Mouse (Mus musculus): ENCODE results near the gene Eno3.
A peak's percentile ranks its signal among the peaks of the same experiment; 100 is the strongest.

Gene Eno3

GRCm38 (mm10) chr11:70652029-70652883, 4.7 kb upstream of the Eno3 start:
- Histone ChIP-seq H3K27me3 (ENCODE audit: insufficient read depth, low read length) (no peaks in the 10 kb centered on the region; the same call in 1 of the 2 replicates), H3K4me1 (replicated peaks; ENCODE audit: low read depth, low read length) (peaks cover 66% of the 10 kb centered on the region), H3K9me3 (ENCODE audit: low read length) (peaks cover 50% of the 10 kb centered on the region), H3K4me3 (replicated peaks; ENCODE audit: low read length) (peak overlapping the region; percentile 99), H3K36me3 (ENCODE audit: insufficient read depth, low read length) (peaks cover 57% of the 10 kb centered on the region)
- TF ChIP-seq NANOG (IDR thresholded peaks at IDR 0.05; ENCODE audit: borderline replicate concordance, low read length): no peak
- TF ChIP-seq POU5F1 (IDR thresholded peaks at IDR 0.05; ENCODE audit: borderline replicate concordance, low read length): no peak
- TF ChIP-seq CTCF (conservative IDR thresholded peaks at IDR 0.05; ENCODE audit: low read length): no peak

GRCm38 (mm10) chr11:70652884-70653344, 4.1 kb upstream of the Eno3 start:
- Histone ChIP-seq H3K36me3 (ENCODE audit: insufficient read depth, low read length) (peaks cover 57% of the 10 kb centered on the region), H3K4me3 (replicated peaks; ENCODE audit: low read length) (peak overlapping the region; percentile 99), H3K27me3 (ENCODE audit: insufficient read depth, low read length) (peaks cover 3% of the 10 kb centered on the region; the same call in 1 of the 2 replicates), H3K9me3 (ENCODE audit: low read length) (peaks cover 50% of the 10 kb centered on the region), H3K4me1 (replicated peaks; ENCODE audit: low read depth, low read length) (peaks cover 70% of the 10 kb centered on the region)
- TF ChIP-seq CTCF (conservative IDR thresholded peaks at IDR 0.05; ENCODE audit: low read length): no peak
- TF ChIP-seq NANOG (IDR thresholded peaks at IDR 0.05; ENCODE audit: borderline replicate concordance, low read length): no peak

- H3K4me1 ChIP-seq (replicated peaks; ENCODE audit: low read depth, low read length): peaks cover 70% of the 10 kb centered on the region
- peaks cover 52% of the 10 kb centered on the region for H3K36me3 ChIP-seq (ENCODE audit: insufficient read depth, low read length)
- H3K4me3 ChIP-seq (replicated peaks; ENCODE audit: low read length): peak overlapping the region; percentile 99
- peaks cover 50% of the 10 kb centered on the region for H3K9me3 ChIP-seq (ENCODE audit: low read length)
- TF ChIP-seq POU5F1 (IDR thresholded peaks at IDR 0.05; ENCODE audit: borderline replicate concordance, low read length) (no peak), CTCF (conservative IDR thresholded peaks at IDR 0.05; ENCODE audit: low read length) (no peak), NANOG (IDR thresholded peaks at IDR 0.05; ENCODE audit: borderline replicate concordance, low read length) (no peak)
- H3K27me3 ChIP-seq (ENCODE audit: insufficient read depth, low read length): peaks cover 5% of the 10 kb centered on the region; the same call in 1 of the 2 replicates
Observed at GRCm38 (mm10) chr11:70653345-70654197, 3.4 kb upstream of the Eno3 start.

GRCm38 (mm10) chr11:70654198-70654922, 2.6 kb upstream of the Eno3 start, which contains the start of gene Pfn1:
TSS of gene Pfn1 (minus strand) at chr11:70654644.
- Histone ChIP-seq H3K27me3 (ENCODE audit: insufficient read depth, low read length) (peaks cover 5% of the 10 kb centered on the region; the same call in 1 of the 2 replicates), H3K36me3 (ENCODE audit: insufficient read depth, low read length) (peaks cover 44% of the 10 kb centered on the region), H3K4me1 (replicated peaks; ENCODE audit: low read depth, low read length) (peaks cover 70% of the 10 kb centered on the region), H3K9me3 (ENCODE audit: low read length) (peaks cover 44% of the 10 kb centered on the region), H3K4me3 (replicated peaks; ENCODE audit: low read length) (peak within 1 kb of the TSS; percentile 99)
- TF ChIP-seq NANOG (IDR thresholded peaks at IDR 0.05; ENCODE audit: borderline replicate concordance, low read length) (no peak), POU5F1 (IDR thresholded peaks at IDR 0.05; ENCODE audit: borderline replicate concordance, low read length) (no peak), CTCF (conservative IDR thresholded peaks at IDR 0.05; ENCODE audit: low read length) (no peak)

- Histone ChIP-seq H3K9me3 (ENCODE audit: low read length) (peaks cover 37% of the 10 kb centered on the region), H3K27me3 (ENCODE audit: insufficient read depth, low read length) (peaks cover 5% of the 10 kb centered on the region; the same call in 1 of the 2 replicates), H3K36me3 (ENCODE audit: insufficient read depth, low read length) (peaks cover 37% of the 10 kb centered on the region), H3K4me3 (replicated peaks; ENCODE audit: low read length) (peak overlapping the region; percentile 99), H3K4me1 (replicated peaks; ENCODE audit: low read depth, low read length) (peaks cover 70% of the 10 kb centered on the region)
- TF ChIP-seq NANOG (IDR thresholded peaks at IDR 0.05; ENCODE audit: borderline replicate concordance, low read length) (no peak), CTCF (conservative IDR thresholded peaks at IDR 0.05; ENCODE audit: low read length) (no peak), POU5F1 (IDR thresholded peaks at IDR 0.05; ENCODE audit: borderline replicate concordance, low read length) (no peak)
Observed at GRCm38 (mm10) chr11:70654923-70655570, 2.0 kb upstream of the Eno3 start.

GRCm38 (mm10) chr11:70655571-70656455, 1.2 kb upstream of the Eno3 start:
- H3K36me3 ChIP-seq (ENCODE audit: insufficient read depth, low read length): peaks cover 34% of the 10 kb centered on the region
- H3K4me1 ChIP-seq (replicated peaks; ENCODE audit: low read depth, low read length): peaks cover 70% of the 10 kb centered on the region
- H3K9me3 ChIP-seq (ENCODE audit: low read length): peaks cover 30% of the 10 kb centered on the region
- peaks cover 5% of the 10 kb centered on the region; the same call in 1 of the 2 replicates for H3K27me3 ChIP-seq (ENCODE audit: insufficient read depth, low read length)
- TF ChIP-seq CTCF (conservative IDR thresholded peaks at IDR 0.05; ENCODE audit: low read length) (no peak), NANOG (IDR thresholded peaks at IDR 0.05; ENCODE audit: borderline replicate concordance, low read length) (no peak), POU5F1 (IDR thresholded peaks at IDR 0.05; ENCODE audit: borderline replicate concordance, low read length) (no peak)
- H3K4me3 ChIP-seq (replicated peaks; ENCODE audit: low read length): peak overlapping the region; percentile 99

Data from E14TG2a.4 (cell line).